Mouse (Mus musculus): ENCODE results near the gene Acat3. TPM values are rescaled to one million over a fixed set of nuclear protein-coding genes. Genes with fewer than 3 reads are reported as not detected.
"Not testable (repeated sequence)": the region's sequence is repeated elsewhere in the genome, so short reads cannot be mapped to it uniquely, and the experiment has no call there.

Gene Acat3
- polyA plus RNA-seq, 1 experiment from 2014 or later: 1.4 TPM

DNA sequence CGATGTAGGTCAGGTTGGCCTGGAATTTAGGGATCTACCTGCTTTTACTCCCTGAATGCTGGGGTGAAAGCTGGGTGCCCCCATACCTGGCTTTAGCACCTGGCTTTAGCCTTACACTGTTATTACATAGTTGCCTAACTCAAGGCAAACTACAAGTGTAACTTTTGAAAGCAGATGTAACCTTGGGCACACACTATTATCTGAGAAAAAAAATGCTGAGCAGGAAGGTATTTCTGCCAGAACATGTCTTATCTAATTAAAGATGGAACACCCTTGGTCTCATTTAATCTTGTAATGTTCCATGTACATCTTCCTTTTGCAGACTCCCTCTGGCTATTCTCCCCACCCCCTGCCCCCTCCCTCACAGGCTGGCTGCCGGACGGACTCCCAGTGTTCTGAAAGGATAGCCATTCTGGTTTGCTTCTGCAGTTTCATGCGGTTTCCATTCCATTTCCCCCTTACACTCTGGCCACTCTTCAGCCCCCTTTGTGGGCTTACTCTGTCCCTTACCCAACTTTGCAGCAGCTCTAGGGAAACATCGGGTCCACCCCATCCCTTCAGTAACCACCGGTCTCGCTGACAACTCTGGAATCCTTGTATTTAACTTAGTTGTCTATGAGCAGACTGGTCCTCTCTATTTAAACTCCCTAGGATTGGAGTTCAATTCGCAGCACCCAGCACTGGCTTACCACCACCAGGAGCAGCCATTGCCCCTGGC is 1.3 kb upstream of the Acat3 start:
- Histone ChIP-seq H3K4me2 (replicated peaks) (no peak overlapping the region), H3K4me3 (no peak overlapping the region), H3K9ac (replicated peaks) (no peak overlapping the region), H3K36me3 (peaks cover 43% of the 10 kb centered on the region), H3K27ac (replicated peaks) (no peak overlapping the region), H3K27me3 (no peaks in the 10 kb centered on the region), H3K4me1 (peaks cover 14% of the 10 kb centered on the region), H3K9me3 (no peaks in the 10 kb centered on the region)
- 77% methylated on average over 8 of the region's 8 CpGs for WGBS
- no peak for ATAC-seq (ENCODE audit: low FRiP score, low read depth)

GRCm38 (mm10) chr17:12939377-12940148 is 837 bp downstream of the Acat3 start:
- Histone ChIP-seq H3K4me1 (peaks cover 14% of the 10 kb centered on the region), H3K4me3 (peak overlapping the region; percentile 24), H3K36me3 (peaks cover 23% of the 10 kb centered on the region), H3K4me2 (replicated peaks) (peak overlapping the region; percentile 50), H3K9ac (replicated peaks) (0 out of 2 replicates have a peak overlapping the region, but pooled peaks have one; percentile 15)
- H3K27me3 ChIP-seq; H3K27ac ChIP-seq (replicated peaks); H3K9me3 ChIP-seq: not testable (repeated sequence)
- WGBS: 33% methylated on average over 3 of the region's 12 CpGs
- peak; percentile 39 for ATAC-seq (ENCODE audit: low FRiP score, low read depth)

- Histone ChIP-seq H3K9me3 (no peaks in the 10 kb centered on the region), H3K4me3 (no peak overlapping the region), H3K4me1 (peaks cover 14% of the 10 kb centered on the region), H3K27me3 (no peaks in the 10 kb centered on the region), H3K9ac (replicated peaks) (no peak overlapping the region), H3K4me2 (replicated peaks) (no peak overlapping the region), H3K36me3 (peaks cover 11% of the 10 kb centered on the region), H3K27ac (replicated peaks) (no peak overlapping the region)
- ATAC-seq (ENCODE audit: low FRiP score, low read depth): peak; percentile 68
- WGBS: 33% methylated on average over 2 of the region's 2 CpGs
Measured at GRCm38 (mm10) chr17:12938077-12938476, 2.3 kb downstream of the Acat3 start.

DNA sequence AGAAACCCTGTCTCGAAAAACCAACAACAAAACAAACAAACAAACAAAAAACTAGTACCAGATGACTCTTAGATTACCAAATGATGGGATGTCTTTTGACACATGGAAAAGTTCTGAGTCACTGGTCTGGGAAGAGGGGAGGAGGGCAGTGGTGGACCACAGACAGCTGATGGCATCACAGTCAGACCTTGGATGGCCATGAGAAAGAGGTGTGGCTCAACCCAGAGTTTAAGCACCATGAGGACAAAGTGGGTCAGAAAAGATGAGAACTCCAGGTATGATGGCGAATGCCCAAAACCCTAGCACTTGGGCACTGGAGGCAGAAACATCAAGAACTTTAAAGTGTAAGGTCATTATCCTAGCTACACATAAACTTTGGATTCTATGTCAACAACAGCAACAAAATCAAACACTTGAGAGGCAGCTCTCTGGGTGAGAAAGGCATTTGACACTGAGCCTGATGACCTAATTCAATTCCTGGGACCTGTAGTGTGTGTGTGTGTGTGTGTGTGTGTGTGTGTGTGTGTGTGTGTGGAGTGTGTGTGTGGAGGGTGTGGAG is 2.9 kb downstream of the Acat3 start:
- ATAC-seq (ENCODE audit: low FRiP score, low read depth): no peak
- H3K4me3 ChIP-seq: no peak overlapping the region
- H3K4me2 ChIP-seq (replicated peaks): no peak overlapping the region
- peaks cover 14% of the 10 kb centered on the region for H3K4me1 ChIP-seq
- no peak overlapping the region for H3K9ac ChIP-seq (replicated peaks)
- no peaks in the 10 kb centered on the region for H3K9me3 ChIP-seq
- 86% methylated on average over 2 of the region's 2 CpGs for WGBS
- H3K36me3 ChIP-seq: peaks cover 5% of the 10 kb centered on the region; the same call in 1 of the 2 replicates
- H3K27ac ChIP-seq (replicated peaks): no peak overlapping the region
- H3K27me3 ChIP-seq: no peaks in the 10 kb centered on the region

DNA sequence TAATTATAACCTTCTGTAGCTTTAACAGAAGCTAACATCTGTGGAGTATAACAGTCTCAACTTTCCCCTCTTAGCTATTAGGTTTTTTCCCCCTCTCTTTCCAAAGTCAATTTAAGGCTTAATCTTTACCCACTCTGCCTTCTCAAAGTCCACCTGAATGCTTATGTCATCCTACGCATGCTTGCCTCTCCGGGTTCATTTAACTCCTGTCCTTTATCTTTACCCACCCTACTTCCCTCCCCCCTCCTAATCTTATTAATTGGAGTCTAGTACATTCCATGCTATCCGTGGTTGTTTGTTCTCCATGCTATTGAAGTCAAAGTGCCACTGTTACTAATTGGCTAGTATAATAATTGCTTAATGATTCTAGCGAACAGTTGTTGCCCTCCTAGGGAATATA is 4.7 kb downstream of the Acat3 start:
- Histone ChIP-seq H3K9me3 (no peaks in the 10 kb centered on the region), H3K27ac (replicated peaks) (no peak overlapping the region), H3K27me3 (no peaks in the 10 kb centered on the region), H3K4me1 (peaks cover 14% of the 10 kb centered on the region), H3K9ac (replicated peaks) (no peak overlapping the region), H3K36me3 (no peaks in the 10 kb centered on the region), H3K4me2 (replicated peaks) (no peak overlapping the region), H3K4me3 (no peak overlapping the region)
- 53% methylated on average over 4 of the region's 4 CpGs for WGBS
- ATAC-seq (ENCODE audit: low FRiP score, low read depth): no peak

DNA sequence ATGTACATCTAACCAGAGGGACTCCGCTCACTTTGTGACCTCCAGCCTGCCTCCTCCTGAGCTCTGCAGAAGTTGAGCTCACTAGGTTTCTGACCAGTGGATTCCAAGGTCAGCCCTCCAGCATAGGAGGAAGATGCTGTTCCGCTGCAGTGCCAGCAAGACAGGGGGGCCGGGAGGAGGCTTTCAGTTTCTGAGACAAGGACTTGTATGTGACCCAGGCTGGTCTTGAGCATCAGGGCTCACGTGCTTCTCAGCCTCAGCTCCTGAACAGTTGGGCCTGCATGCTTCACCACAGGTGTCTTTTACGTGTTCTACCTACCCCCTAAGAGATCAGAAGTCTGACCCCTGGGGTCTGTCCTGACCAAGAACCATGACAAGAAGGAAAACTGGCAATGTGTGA is 8.8 kb downstream of the Acat3 start:
- not testable (repeated sequence) for H3K9me3 ChIP-seq; H3K4me3 ChIP-seq; H3K27ac ChIP-seq (replicated peaks); H3K4me1 ChIP-seq; H3K27me3 ChIP-seq; H3K36me3 ChIP-seq; H3K4me2 ChIP-seq (replicated peaks); H3K9ac ChIP-seq (replicated peaks); ATAC-seq (ENCODE audit: low FRiP score, low read depth)
- 88% methylated on average over 5 of the region's 5 CpGs for WGBS

DNA sequence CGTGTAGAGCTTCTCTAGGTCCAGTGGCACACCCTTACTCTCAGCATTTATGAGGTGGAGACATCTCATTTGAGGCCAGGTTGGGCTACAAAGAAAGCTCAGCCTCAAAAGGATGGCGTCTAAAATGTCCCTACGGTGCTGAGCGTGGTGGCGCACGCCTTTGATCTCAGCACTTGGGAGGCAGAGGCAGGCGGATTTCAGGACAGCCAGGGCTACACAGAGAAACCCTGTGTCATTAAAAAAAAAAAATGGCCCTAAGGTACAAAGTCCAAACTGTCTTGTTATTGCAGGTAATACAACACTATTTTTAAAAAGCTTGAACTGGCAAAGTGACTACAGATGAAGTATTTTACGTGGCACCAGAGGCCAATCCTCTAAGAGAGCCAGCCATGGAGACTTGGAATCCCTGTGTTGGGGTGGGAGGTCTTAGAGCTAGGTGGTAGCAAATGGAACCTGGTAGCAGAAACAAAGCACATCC is 14.7 kb downstream of the Acat3 start:
- Histone ChIP-seq H3K4me1 (no peaks in the 10 kb centered on the region), H3K4me3 (no peak overlapping the region), H3K27me3 (no peaks in the 10 kb centered on the region), H3K4me2 (replicated peaks) (no peak overlapping the region), H3K27ac (replicated peaks) (no peak overlapping the region), H3K9ac (replicated peaks) (no peak overlapping the region), H3K36me3 (peaks cover 63% of the 10 kb centered on the region), H3K9me3 (no peaks in the 10 kb centered on the region)
- ATAC-seq (ENCODE audit: low FRiP score, low read depth): no peak
- WGBS: 92% methylated on average over 8 of the region's 8 CpGs

- peaks cover 70% of the 10 kb centered on the region for H3K36me3 ChIP-seq
- no peaks in the 10 kb centered on the region for H3K4me1 ChIP-seq
- no peak overlapping the region for H3K27ac ChIP-seq (replicated peaks)
- no peak for ATAC-seq (ENCODE audit: low FRiP score, low read depth)
- H3K4me2 ChIP-seq (replicated peaks): no peak overlapping the region
- no peaks in the 10 kb centered on the region for H3K27me3 ChIP-seq
- WGBS: 92% methylated on average over 3 of the region's 3 CpGs
- H3K9me3 ChIP-seq: no peaks in the 10 kb centered on the region
- no peak overlapping the region for H3K9ac ChIP-seq (replicated peaks)
- H3K4me3 ChIP-seq: no peak overlapping the region
Measured at GRCm38 (mm10) chr17:12925001-12925400, 15.4 kb downstream of the Acat3 start.

- H3K36me3 ChIP-seq: peaks cover 69% of the 10 kb centered on the region
- no peaks in the 10 kb centered on the region for H3K27me3 ChIP-seq
- H3K4me3 ChIP-seq: no peak overlapping the region
- no peak overlapping the region for H3K9ac ChIP-seq (replicated peaks)
- no peak overlapping the region for H3K27ac ChIP-seq (replicated peaks)
- 92% methylated on average over 1 of the region's 1 CpGs for WGBS
- peaks cover 6% of the 10 kb centered on the region for H3K4me1 ChIP-seq
- no peak for ATAC-seq (ENCODE audit: low FRiP score, low read depth)
- H3K9me3 ChIP-seq: no peaks in the 10 kb centered on the region
- no peak overlapping the region for H3K4me2 ChIP-seq (replicated peaks)
Measured at GRCm38 (mm10) chr17:12921073-12921472, 19.3 kb downstream of the Acat3 start.

- Histone ChIP-seq H3K4me1 (peaks cover 13% of the 10 kb centered on the region), H3K27me3 (no peaks in the 10 kb centered on the region), H3K9ac (replicated peaks) (peak overlapping the region; percentile 91), H3K4me3 (peak overlapping the region; percentile 84), H3K27ac (replicated peaks) (peak overlapping the region; percentile 85), H3K4me2 (replicated peaks) (peak overlapping the region; percentile 90), H3K36me3 (peaks cover 51% of the 10 kb centered on the region), H3K9me3 (no peaks in the 10 kb centered on the region)
- under 1% methylated on average over 40 of the region's 40 CpGs for WGBS
- ATAC-seq (ENCODE audit: low FRiP score, low read depth): peak; percentile 73
Measured at GRCm38 (mm10) chr17:12916588-12917380, 23.6 kb downstream of the Acat3 start.

GRCm38 (mm10) chr17:12915881-12916583 is 24.4 kb downstream of the Acat3 start, which contains the start of gene Mrpl18:
Gene Mrpl18 (minus strand): TSS chr17:12916345.
- peaks cover 52% of the 10 kb centered on the region for H3K36me3 ChIP-seq
- H3K4me2 ChIP-seq (replicated peaks): peak within 1 kb of the TSS; percentile 90
- H3K4me3 ChIP-seq: peak within 1 kb of the TSS; percentile 84
- peak within 1 kb of the TSS; percentile 85 for H3K27ac ChIP-seq (replicated peaks)
- no peaks in the 10 kb centered on the region for H3K9me3 ChIP-seq
- WGBS: under 1% methylated on average over 56 of the region's 56 CpGs
- no peaks in the 10 kb centered on the region for H3K27me3 ChIP-seq
- peaks cover 13% of the 10 kb centered on the region for H3K4me1 ChIP-seq
- H3K9ac ChIP-seq (replicated peaks): peak within 1 kb of the TSS; percentile 91
- ATAC-seq (ENCODE audit: low FRiP score, low read depth): peak; percentile 99
